Comparison of ENCODE assay signal across 10 mouse cellular contexts in genomic region chr8:26659381-26659780, GRCm38 (mm10).
DNase-seq lines count a peak whose midpoint lies in the region; TF ChIP-seq lines count a peak whose summit lies in the region.
"Had no signal": no experiment of that assay in that cellular context is flagged by ENCODE, and none has a peak within 500 bp of the region (broad histone marks: within the 10 kb centered on the region; RNA-seq: fewer than 3 reads in every experiment).

No protein-coding gene starts in this region.

- no peaks in the 10 kb centered on the region for H3K4me1 ChIP-seq in CH12.LX (ENCODE audit: control insufficient read depth in 1 of 2, insufficient read depth in 2 of 2)
- H3K4me1 ChIP-seq: heart, embryonic 15.5 days; megakaryocyte, embryonic 14.5 days had no signal

- intact Hi-C loops in left cerebral cortex, adult 2 months (cut with DNase I) = no loop called here
- intact Hi-C loops in left cerebral cortex, postnatal 10 days (cut with DNase I) = no loop called here

- no peak overlapping the region for H3K9ac ChIP-seq in CH12.LX (ENCODE audit: insufficient read depth, low read depth)
- H3K9ac ChIP-seq: heart, embryonic 15.5 days had no signal

- no peaks in the 10 kb centered on the region for H3K9me3 ChIP-seq in CH12.LX (replicated peaks; ENCODE audit: low read length)
- H3K9me3 ChIP-seq: heart, embryonic 15.5 days had no signal

- no peak overlapping the region for H3K4me2 ChIP-seq in CH12.LX (ENCODE audit: insufficient read depth, low read depth, poor library complexity, severe bottlenecking)
- H3K4me2 ChIP-seq: heart, embryonic 15.5 days had no signal

- no peak overlapping the region for H3K4me3 ChIP-seq in left cerebral cortex, adult 2 months
- no peak overlapping the region for H3K4me3 ChIP-seq in CH12.LX (replicated peaks in 1 of 3; ENCODE audit: low read depth in 2 of 3, low read length in 2 of 3, poor library complexity in 1 of 3)
- H3K4me3 ChIP-seq: heart, embryonic 15.5 days; megakaryocyte, embryonic 14.5 days had no signal

- in situ Hi-C loops in CH12.LX (cut with MboI; ENCODE audit: low pct_ligation_motif_present, low pct_unique_long_range_greater_than_20kb, low sequenced_read_pairs) = no loop called here

- TF ChIP-seq POLR2A in CH12.LX (IDR thresholded peaks at IDR 0.05; ENCODE audit: low read depth, low read length) = no peak

- DNase-seq in adrenal gland, postnatal 14 days = peak; percentile 19
- DNase-seq in adrenal gland, adult 2 months = no peak
- no peak for DNase-seq in left cerebral cortex, adult 2 months (ENCODE audit: extremely low spot score in 1 of 2, low spot score in 2 of 2)
- no peak for DNase-seq in left cerebral cortex, postnatal 10 days (ENCODE audit: extremely low spot score in 1 of 2, low spot score in 2 of 2)
- peak; percentile 53 for DNase-seq in CH12.LX (ENCODE audit: extremely low read depth)
- peak; percentile 10 for DNase-seq in induced T-regulatory cell, adult 2 months (ENCODE audit: low read depth)
- DNase-seq in c-Kit-positive CD71-positive TER-119-positive erythroid progenitor cells, embryonic 14.5 days (ENCODE audit: low spot score) = no peak
- no peak for DNase-seq in gastrocnemius, postnatal 25 days

- no peak overlapping the region for H3K27ac ChIP-seq in left cerebral cortex, adult 2 months
- H3K27ac ChIP-seq in CH12.LX (ENCODE audit: insufficient read depth, low read depth) = no peak overlapping the region
- H3K27ac ChIP-seq: heart, embryonic 15.5 days had no signal

- peak; percentile 40 for TF ChIP-seq RAD21 in CH12.LX (IDR thresholded peaks at IDR 0.05; ENCODE audit: low read depth, low read length)

- H3K36me3 ChIP-seq in CH12.LX (replicated peaks in 1 of 2; ENCODE audit: control insufficient read depth in 1 of 2, insufficient read depth in 1 of 2, low read length in 1 of 2) = no peaks in the 10 kb centered on the region
- H3K36me3 ChIP-seq: heart, embryonic 15.5 days had no signal

- no peaks in the 10 kb centered on the region for H3K79me2 ChIP-seq in CH12.LX (replicated peaks; ENCODE audit: control insufficient read depth, extremely low read depth, insufficient read depth, poor library complexity, severe bottlenecking)

- TF ChIP-seq EP300 in CH12.LX (IDR thresholded peaks at IDR 0.05; ENCODE audit: low read length) = no peak

- peak; percentile 42 for TF ChIP-seq CTCF in left cerebral cortex, adult 2 months (IDR thresholded peaks at IDR 0.05)
- TF ChIP-seq CTCF in CH12.LX (conservative IDR thresholded peaks at IDR 0.05 in 1 of 2, IDR thresholded peaks at IDR 0.05 in 1 of 2; ENCODE audit: low read depth in 2 of 2, low read length in 2 of 2) = peak; percentile 56 to 71

- H3K27me3 ChIP-seq in CH12.LX (replicated peaks) = no peaks in the 10 kb centered on the region
- H3K27me3 ChIP-seq: heart, embryonic 15.5 days; megakaryocyte, embryonic 14.5 days had no signal

- dilution Hi-C loops in CH12.LX (cut with MboI; ENCODE audit: extremely low pct_ligation_motif_present, extremely low pct_unique_long_range_greater_than_20kb, low sequenced_read_pairs) = no loop called here

TF ChIP-seq in CH12.LX, 34 proteins besides CTCF, POLR2A, EP300 and RAD21:
- TF ChIP-seq SMC3 (IDR thresholded peaks at IDR 0.05; ENCODE audit: low read depth, low read length) (peak; percentile 42), ZKSCAN1 (IDR thresholded peaks at IDR 0.05; ENCODE audit: borderline replicate concordance, low read depth, low read length) (no peak)

Comparison
In these comparisons a context has a peak if more than half of its experiments do, and no peak if none do; other contexts are left out.
1. DNase-seq: peak in adrenal gland, postnatal 14 days (single experiment), CH12.LX (single experiment) and induced T-regulatory cell, adult 2 months (single experiment); none in adrenal gland, adult 2 months (single experiment), left cerebral cortex, adult 2 months (0 of 2), left cerebral cortex, postnatal 10 days (0 of 2), c-Kit-positive CD71-positive TER-119-positive erythroid progenitor cells, embryonic 14.5 days (single experiment) and gastrocnemius, postnatal 25 days (single experiment).